Mouse (Mus musculus) hindbrain, embryonic 11.5 days (tissue): ENCODE data around the gene Nr1d1. TPM values are rescaled to one million over a fixed set of nuclear protein-coding genes. Genes with fewer than 3 reads are reported as not detected.

Experiments used
- ATAC-seq: fragments of 200-750 bp; cut with Nextera tagmentation; 2 replicates; pipeline ENCODE4 v1.8.0; 2017; ENCODE audit warnings: mild to moderate bottlenecking, moderate TSS enrichment, moderate library complexity; ENCODE audit not compliant: low FRiP score
- DNase-seq: peaks from one replicate; pipeline ENCODE4 v3.0.0-alpha.2; 2015; ENCODE audit warnings: low spot score
- H3K27ac ChIP-seq: fragments of 300-500 bp; sonication (generic); 2 replicates; pipeline ENCODE4 v1.5.1; 2014; ENCODE audit warnings: mild to moderate bottlenecking, low read depth, low read length
- H3K27me3 ChIP-seq: fragments of 300-500 bp; sonication (generic); 2 replicates; pipeline ENCODE4 v1.6.1; 2014; ENCODE audit warnings: mild to moderate bottlenecking, low read length, moderate library complexity, mixed read lengths; ENCODE audit not compliant: control insufficient read depth, insufficient read depth
- H3K36me3 ChIP-seq: fragments of 300-500 bp; sonication (generic); 2 replicates; pipeline ENCODE4 v1.6.1; 2014; ENCODE audit warnings: mild to moderate bottlenecking, low read length, moderate library complexity, mixed read lengths; ENCODE audit not compliant: control insufficient read depth, insufficient read depth
- H3K4me1 ChIP-seq: fragments of 300-500 bp; sonication (generic); replicated peaks from 2 replicates; pipeline ENCODE4 v1.6.1; 2014; ENCODE audit warnings: low read length, mixed read lengths; ENCODE audit not compliant: control insufficient read depth, insufficient read depth
- H3K4me2 ChIP-seq: fragments of 300-500 bp; sonication (generic); replicated peaks from 2 replicates; pipeline ENCODE4 v1.6.1; 2014; ENCODE audit warnings: mild to moderate bottlenecking, low read depth, low read length
- H3K4me3 ChIP-seq: fragments of 300-500 bp; sonication (generic); 2 replicates; pipeline ENCODE4 v1.5.1; 2014; ENCODE audit warnings: low read depth, low read length
- H3K9ac ChIP-seq: fragments of 300-500 bp; sonication (generic); 2 replicates; pipeline ENCODE4 v1.6.1; 2014; ENCODE audit warnings: low read depth, low read length
- H3K9me3 ChIP-seq: fragments of 300-500 bp; sonication (generic); 2 replicates; pipeline ENCODE4 v1.6.1; 2016; ENCODE audit warnings: low read length; ENCODE audit not compliant: control insufficient read depth
- WGBS: fragments of 180-500 bp; shearing (Covaris S2); extraction: QIAGEN DNeasy Blood & Tissue Kit; methylation state at CpG from one replicate; pipeline ENCODE4 v1.1.7; 2014; 5-methylcytosine and 5-hydroxymethylcytosine counted together
- polyA plus RNA-seq: library from polyadenylated mRNA; unstranded; fragments of >200 nt; fragmentation: Nextera tagmentation; extraction: Ambion mirVana; gene quantifications from 2 replicates; pipeline ENCODE4 v1.2.1, GENCODE M21; 2014

Nr1d1 gene
- polyA plus RNA-seq, 1 experiment from 2014 or later = 1.4 TPM

DNA sequence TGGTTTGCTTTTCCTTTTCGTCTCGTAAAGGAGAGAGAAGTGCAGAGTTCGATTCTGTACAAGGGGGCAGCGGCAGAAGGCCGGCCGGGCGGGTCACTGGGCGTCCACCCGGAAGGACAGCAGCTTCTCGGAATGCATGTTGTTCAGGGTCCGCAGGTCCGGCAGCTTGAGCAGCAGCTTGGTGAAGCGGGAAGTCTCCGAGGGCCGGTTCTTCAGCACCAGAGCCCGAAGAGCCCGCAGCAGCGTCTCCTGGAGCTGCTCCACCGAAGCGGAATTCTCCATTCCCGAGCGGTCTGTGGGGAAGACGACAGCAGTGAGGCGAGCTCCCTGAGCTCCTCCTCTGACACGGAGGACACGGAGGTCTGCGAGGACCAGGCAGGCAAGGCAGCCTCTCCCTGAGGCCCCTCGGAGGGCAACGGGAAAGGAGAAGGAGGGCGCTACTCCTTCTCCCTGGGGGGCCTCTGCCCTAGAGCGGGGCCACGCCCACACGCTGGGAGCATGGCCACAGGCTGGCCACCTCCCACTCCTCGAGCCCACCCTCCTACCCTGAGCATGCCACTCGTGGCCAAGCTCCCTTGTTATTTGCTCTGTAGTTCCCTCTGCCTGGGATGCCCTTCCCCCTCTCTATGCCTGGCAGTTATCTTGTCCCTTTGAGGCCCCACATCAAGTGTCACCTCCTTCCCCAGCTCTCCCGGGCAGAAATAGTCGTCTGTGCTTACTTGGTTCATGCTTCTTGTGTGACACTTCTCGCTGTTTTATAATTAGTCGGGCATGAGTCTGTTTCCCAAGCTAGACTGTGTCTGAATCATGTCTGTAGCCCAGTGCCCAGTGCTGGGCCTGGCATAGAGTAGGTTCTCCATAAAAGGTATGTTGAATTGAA is 6.8 kb downstream of the Nr1d1 start:
- peak overlapping the region; percentile 25 for H3K4me2 ChIP-seq
- peaks cover 8% of the 10 kb centered on the region for H3K4me1 ChIP-seq
- no peaks in the 10 kb centered on the region for H3K9me3 ChIP-seq
- DNase-seq (peak; percentile 44), ATAC-seq (no peak)
- H3K4me3 ChIP-seq = peak overlapping the region; percentile 2; the same call in 1 of the 2 replicates
- H3K27me3 ChIP-seq = no peaks in the 10 kb centered on the region
- H3K36me3 ChIP-seq = no peaks in the 10 kb centered on the region; the same call in 1 of the 2 replicates
- 28% methylated on average over 33 of the region's 39 CpGs for WGBS
- H3K9ac ChIP-seq = peak overlapping the region; percentile 28; the same call in 1 of the 2 replicates
- peak overlapping the region; percentile 67 for H3K27ac ChIP-seq

DNA sequence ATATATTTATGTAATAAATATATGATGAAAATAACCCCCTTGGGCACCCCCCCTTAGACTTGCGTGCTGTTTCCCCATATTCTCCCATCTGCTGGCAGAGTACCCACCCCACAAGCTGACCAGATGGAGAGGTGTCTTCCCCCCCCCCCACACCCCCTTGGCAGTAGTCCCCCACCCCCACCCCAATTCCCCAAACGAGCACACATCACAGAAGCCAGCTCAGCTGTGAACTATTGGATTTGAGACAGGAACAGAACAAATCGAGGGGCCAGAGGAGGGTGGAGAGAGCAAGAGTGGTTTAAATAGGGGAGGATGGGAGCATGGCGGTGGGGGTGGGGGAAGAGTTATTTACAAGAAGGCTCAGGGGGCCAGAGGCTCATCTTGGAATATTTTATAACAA is 7.4 kb downstream of the Nr1d1 start:
- no peaks in the 10 kb centered on the region for H3K9me3 ChIP-seq
- DNase-seq (no peak), ATAC-seq (peak; percentile 33; the same call in 1 of the 2 replicates)
- H3K9ac ChIP-seq = no peak overlapping the region
- H3K4me1 ChIP-seq = peaks cover 8% of the 10 kb centered on the region
- no peak overlapping the region for H3K4me3 ChIP-seq
- peak overlapping the region; percentile 25; the same call in 1 of the 2 replicates for H3K4me2 ChIP-seq
- no peaks in the 10 kb centered on the region; the same call in 1 of the 2 replicates for H3K36me3 ChIP-seq
- H3K27me3 ChIP-seq = no peaks in the 10 kb centered on the region
- 18% methylated on average over 4 of the region's 4 CpGs for WGBS
- H3K27ac ChIP-seq = peak overlapping the region; percentile 67; the same call in 1 of the 2 replicates

DNA sequence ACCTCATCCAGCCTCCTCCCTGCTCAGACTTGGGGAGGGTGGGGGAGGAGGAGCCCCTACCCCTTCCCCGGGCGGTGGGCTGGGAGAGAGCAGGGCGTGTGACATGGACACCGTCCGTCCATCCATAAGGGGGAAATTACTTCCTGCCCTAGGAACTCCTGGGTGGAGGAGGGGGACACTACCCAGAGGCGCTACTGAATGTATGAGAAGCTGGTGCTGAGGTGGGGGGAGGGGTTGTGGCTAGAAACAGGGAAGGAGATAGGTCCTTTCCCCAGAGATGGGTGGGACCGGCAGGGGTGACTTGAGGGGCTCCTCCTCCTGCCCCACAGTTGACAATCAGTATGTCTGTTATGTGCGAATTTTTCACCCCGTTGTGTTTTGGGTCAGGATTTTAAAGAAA is 7.9 kb downstream of the Nr1d1 start:
- H3K36me3 ChIP-seq = no peaks in the 10 kb centered on the region; the same call in 1 of the 2 replicates
- H3K9ac ChIP-seq = peak overlapping the region; percentile 5; the same call in 1 of the 2 replicates
- peak; percentile 65 for DNase-seq
- H3K4me1 ChIP-seq = peaks cover 8% of the 10 kb centered on the region
- H3K27me3 ChIP-seq = no peaks in the 10 kb centered on the region
- H3K9me3 ChIP-seq = no peaks in the 10 kb centered on the region
- H3K4me3 ChIP-seq = no peak overlapping the region
- H3K4me2 ChIP-seq = no peak overlapping the region; the same call in 1 of the 2 replicates
- peak; percentile 59 for ATAC-seq
- WGBS = 31% methylated on average over 9 of the region's 9 CpGs
- H3K27ac ChIP-seq = 0 out of 2 replicates have a peak overlapping the region, but pooled peaks have one; percentile 11

DNA sequence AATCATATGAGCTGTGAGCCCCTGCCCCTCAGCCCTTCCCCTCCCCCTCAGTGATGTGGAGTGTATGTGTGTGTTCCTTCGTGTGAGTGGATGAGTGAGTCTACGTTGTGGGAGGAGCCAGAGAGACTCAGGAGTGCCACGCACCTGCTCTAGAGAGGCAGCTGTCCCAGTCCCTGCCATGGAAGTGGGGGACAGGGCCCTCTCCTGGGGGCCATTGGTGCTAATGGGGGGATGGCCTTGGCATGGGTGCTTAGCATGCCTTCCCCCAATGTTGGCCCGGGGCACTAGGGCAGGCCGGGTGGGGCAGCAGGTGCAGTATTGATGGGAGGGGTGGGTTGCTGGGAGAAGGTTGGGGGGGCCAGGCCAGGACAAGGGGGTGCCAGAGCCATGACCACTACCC is 8.3 kb downstream of the Nr1d1 start:
- no peak overlapping the region for H3K4me3 ChIP-seq
- ATAC-seq = peak; percentile 55
- WGBS = 54% methylated on average over 5 of the region's 5 CpGs
- no peaks in the 10 kb centered on the region for H3K27me3 ChIP-seq
- H3K27ac ChIP-seq = 0 out of 2 replicates have a peak overlapping the region, but pooled peaks have one; percentile 11
- H3K9ac ChIP-seq = 0 out of 2 replicates have a peak overlapping the region, but pooled peaks have one; percentile 5
- no peak overlapping the region for H3K4me2 ChIP-seq
- peak; percentile 30 for DNase-seq
- no peaks in the 10 kb centered on the region for H3K9me3 ChIP-seq
- H3K4me1 ChIP-seq = peaks cover 8% of the 10 kb centered on the region
- H3K36me3 ChIP-seq = no peaks in the 10 kb centered on the region; the same call in 1 of the 2 replicates

DNA sequence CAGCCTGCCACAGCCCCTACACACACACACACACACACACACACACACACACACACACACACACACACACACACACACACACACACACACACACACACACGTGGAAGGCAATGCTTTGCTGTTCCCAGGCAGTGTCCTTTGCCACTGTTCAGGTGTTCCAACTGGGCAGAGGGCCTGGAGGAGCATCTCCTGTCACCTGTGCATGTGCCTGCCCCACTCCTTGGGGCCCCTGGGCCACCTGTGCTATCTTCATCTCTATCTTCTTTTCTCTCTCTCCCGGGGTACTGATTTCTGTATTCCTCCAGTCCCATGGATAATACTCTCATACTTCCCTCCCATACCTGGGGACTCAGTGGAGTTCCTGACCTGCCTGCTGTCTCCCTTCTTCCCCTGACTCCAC is 8.8 kb downstream of the Nr1d1 start:
- Histone ChIP-seq H3K9me3 (no peaks in the 10 kb centered on the region), H3K27ac (peak overlapping the region; percentile 36; the same call in 1 of the 2 replicates), H3K9ac (no peak overlapping the region), H3K27me3 (no peaks in the 10 kb centered on the region), H3K4me3 (no peak overlapping the region), H3K36me3 (no peaks in the 10 kb centered on the region; the same call in 1 of the 2 replicates), H3K4me1 (peaks cover 8% of the 10 kb centered on the region), H3K4me2 (no peak overlapping the region)
- 50% methylated on average over 1 of the region's 2 CpGs for WGBS
- no peak for ATAC-seq
- no peak for DNase-seq

DNA sequence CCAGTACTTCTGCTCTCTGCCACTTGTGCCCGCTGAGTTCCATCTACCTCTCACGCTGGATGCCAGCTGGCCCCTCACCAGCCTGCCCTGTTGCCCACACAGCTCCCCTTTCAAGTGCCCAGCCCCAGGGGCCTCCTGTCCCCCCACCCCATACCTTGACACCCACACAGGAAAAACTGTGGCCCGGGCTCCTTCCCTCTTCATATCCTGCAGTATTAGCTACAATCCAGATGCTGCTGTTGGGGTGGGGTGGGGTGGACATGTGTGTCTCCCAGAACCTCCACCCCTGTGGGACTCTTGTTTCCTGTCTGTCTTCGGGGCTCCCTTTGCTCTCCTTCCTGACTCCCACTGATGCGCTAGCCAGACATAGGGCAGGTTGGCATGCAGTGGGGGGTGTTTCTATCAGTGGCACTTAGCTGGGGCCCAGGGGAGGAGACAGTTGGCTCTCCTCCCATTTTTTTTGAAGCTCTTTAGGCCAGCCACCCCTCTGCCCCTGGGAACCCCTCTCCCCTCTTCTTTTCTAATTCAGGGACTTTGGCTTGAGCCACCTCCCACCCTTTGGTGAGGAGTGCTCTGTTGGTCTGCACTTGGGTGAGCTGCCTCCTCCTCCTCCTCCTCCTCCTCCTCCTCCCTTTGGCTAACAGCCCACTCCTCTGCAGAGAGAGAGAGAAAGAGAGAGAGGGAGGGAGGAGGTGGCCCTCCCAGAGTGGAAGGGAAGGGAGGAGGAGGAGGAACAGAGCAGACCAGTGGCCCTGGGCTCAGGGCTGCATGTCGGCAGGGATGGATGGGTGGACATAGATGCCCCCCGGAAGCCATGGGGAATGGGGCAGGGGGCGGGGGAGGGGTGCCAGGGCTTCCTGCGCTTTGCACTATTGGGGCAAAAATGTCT is 9.5 kb downstream of the Nr1d1 start:
- peaks cover 8% of the 10 kb centered on the region for H3K4me1 ChIP-seq
- no peaks in the 10 kb centered on the region for H3K27me3 ChIP-seq
- no peaks in the 10 kb centered on the region; the same call in 1 of the 2 replicates for H3K36me3 ChIP-seq
- ATAC-seq = no peak
- 52% methylated on average over 8 of the region's 9 CpGs for WGBS
- H3K4me3 ChIP-seq = no peak overlapping the region
- no peaks in the 10 kb centered on the region for H3K9me3 ChIP-seq
- no peak overlapping the region for H3K9ac ChIP-seq
- H3K4me2 ChIP-seq = no peak overlapping the region
- DNase-seq = no peak
- peak overlapping the region; percentile 36; the same call in 1 of the 2 replicates for H3K27ac ChIP-seq

DNA sequence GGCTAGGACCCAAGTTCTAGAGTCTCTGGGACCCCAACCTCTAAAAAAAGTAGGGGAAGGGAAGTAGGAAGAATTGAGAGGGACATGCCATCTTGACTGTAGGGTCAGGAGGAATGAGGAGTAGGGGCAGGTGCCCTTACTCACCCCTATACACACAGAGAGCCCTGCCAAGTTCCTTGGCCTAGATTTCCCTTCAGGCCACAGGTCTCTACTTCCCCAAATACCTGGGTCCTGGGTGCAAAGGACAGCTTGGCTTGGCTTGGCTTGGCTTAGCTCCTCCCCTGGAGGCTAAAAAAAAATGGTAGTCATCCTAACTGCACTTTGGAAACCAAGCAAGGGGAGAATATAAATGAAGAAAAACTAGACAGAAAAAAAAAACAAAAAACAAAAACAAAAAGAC is 10.4 kb downstream of the Nr1d1 start:
- Histone ChIP-seq H3K4me1 (peaks cover 8% of the 10 kb centered on the region), H3K36me3 (no peaks in the 10 kb centered on the region; the same call in 1 of the 2 replicates), H3K4me2 (no peak overlapping the region), H3K9ac (no peak overlapping the region; the same call in 1 of the 2 replicates), H3K9me3 (no peaks in the 10 kb centered on the region), H3K27me3 (no peaks in the 10 kb centered on the region), H3K4me3 (no peak overlapping the region), H3K27ac (no peak overlapping the region)
- DNase-seq (no peak), ATAC-seq (no peak)

DNA sequence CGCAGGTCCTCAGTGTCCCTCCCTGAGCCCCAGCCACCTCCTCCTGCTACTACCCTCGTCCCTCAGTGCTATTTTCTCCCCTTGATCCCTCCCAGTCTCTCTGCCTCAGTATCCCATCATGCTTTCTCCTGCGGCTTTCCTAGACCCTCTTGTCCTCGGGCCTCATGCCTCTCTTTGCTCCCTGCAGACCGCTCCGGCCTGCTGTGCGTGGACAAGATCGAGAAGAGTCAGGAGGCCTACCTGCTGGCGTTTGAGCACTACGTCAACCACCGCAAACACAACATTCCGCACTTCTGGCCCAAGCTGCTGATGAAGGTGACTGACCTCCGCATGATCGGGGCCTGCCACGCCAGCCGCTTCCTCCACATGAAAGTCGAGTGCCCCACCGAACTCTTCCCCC is 11.0 kb downstream of the Nr1d1 start:
- H3K36me3 ChIP-seq = no peaks in the 10 kb centered on the region; the same call in 1 of the 2 replicates
- H3K4me3 ChIP-seq = no peak overlapping the region
- ATAC-seq = no peak
- no peak overlapping the region for H3K9ac ChIP-seq
- no peak for DNase-seq
- WGBS = 88% methylated on average over 18 of the region's 18 CpGs
- no peaks in the 10 kb centered on the region for H3K27me3 ChIP-seq
- H3K4me2 ChIP-seq = no peak overlapping the region
- H3K4me1 ChIP-seq = peaks cover 8% of the 10 kb centered on the region
- H3K27ac ChIP-seq = no peak overlapping the region
- H3K9me3 ChIP-seq = no peaks in the 10 kb centered on the region
